Mouse (Mus musculus) embryonic facial prominence, embryonic 14.5 days (tissue): ENCODE measurements around the gene Akap2. TPM values are rescaled to one million over a fixed set of nuclear protein-coding genes. Genes with fewer than 3 reads are reported as not detected.

ENCODE experiments used
- ATAC-seq: fragments of 200-750 bp; cut with Nextera tagmentation; 2 replicates; pipeline ENCODE4 v1.8.0; 2017; ENCODE audit warnings: low read depth, moderate number of reproducible peaks, moderate TSS enrichment
- DNase-seq: peaks from one replicate; pipeline ENCODE4 v3.0.0-alpha.2; 2015; ENCODE audit warnings: low spot score
- H3K27ac ChIP-seq: fragments of 300-500 bp; sonication (generic); replicated peaks from 2 replicates; pipeline ENCODE4 v1.5.1; 2014; ENCODE audit warnings: low read depth, mild to moderate bottlenecking, low read length, moderate library complexity
- H3K27me3 ChIP-seq: fragments of 300-500 bp; sonication (generic); replicated peaks from 2 replicates; pipeline ENCODE4 v1.6.1; 2014; ENCODE audit warnings: low read length; ENCODE audit not compliant: control insufficient read depth, insufficient read depth
- H3K36me3 ChIP-seq: fragments of 300-500 bp; sonication (generic); 2 replicates; pipeline ENCODE4 v1.6.1; 2014; ENCODE audit warnings: low read length, mixed read lengths; ENCODE audit not compliant: control insufficient read depth, insufficient read depth
- H3K4me1 ChIP-seq: fragments of 300-500 bp; sonication (generic); 2 replicates; pipeline ENCODE4 v1.6.1; 2014; ENCODE audit warnings: antibody characterized with exemption, low read length; ENCODE audit not compliant: control insufficient read depth, insufficient read depth
- H3K4me2 ChIP-seq: fragments of 300-500 bp; sonication (generic); 2 replicates; pipeline ENCODE4 v1.6.1; 2014; ENCODE audit warnings: low read depth, mild to moderate bottlenecking, low read length, moderate library complexity, mixed read lengths
- H3K4me3 ChIP-seq: fragments of 300-500 bp; sonication (generic); 2 replicates; pipeline ENCODE4 v1.5.1; 2014; ENCODE audit warnings: low read depth, mild to moderate bottlenecking, low read length
- H3K9ac ChIP-seq: fragments of 300-500 bp; sonication (generic); 2 replicates; pipeline ENCODE4 v1.6.1; 2014; ENCODE audit warnings: low read depth, mild to moderate bottlenecking, low read length, moderate library complexity, mixed read lengths
- H3K9me3 ChIP-seq: fragments of 300-500 bp; sonication (generic); 2 replicates; pipeline ENCODE4 v1.6.1; 2016; ENCODE audit warnings: low read length; ENCODE audit not compliant: control insufficient read depth
- WGBS: fragments of 180-500 bp; shearing (Covaris S2); extraction: QIAGEN DNeasy Blood & Tissue Kit; methylation state at CpG from one replicate; pipeline ENCODE4 v1.1.7; 2014; 5-methylcytosine and 5-hydroxymethylcytosine counted together
- polyA plus RNA-seq: library from polyadenylated mRNA; unstranded; fragments of >200 nt; fragmentation: Nextera tagmentation; extraction: Ambion mirVana; gene quantifications from 2 replicates; pipeline ENCODE4 v1.2.1, GENCODE M21; 2014

Gene Akap2
- polyA plus RNA-seq, 1 experiment from 2014 or later: 24.9 TPM

GRCm38 (mm10) chr4:57855281-57855941 is 138.0 kb downstream of the Akap2 start:
- Histone ChIP-seq H3K4me1 (peaks cover 6% of the 10 kb centered on the region), H3K9me3 (no peaks in the 10 kb centered on the region), H3K27ac (no peak overlapping the region), H3K4me3 (no peak overlapping the region), H3K9ac (no peak overlapping the region), H3K36me3 (peaks cover 46% of the 10 kb centered on the region), H3K4me2 (no peak overlapping the region), H3K27me3 (no peaks in the 10 kb centered on the region)
- 84% methylated on average over 18 of the region's 18 CpGs for WGBS
- ATAC-seq (no peak), DNase-seq (peak; percentile 11)

- 91% methylated on average over 10 of the region's 10 CpGs for WGBS
- ATAC-seq: no peak
- H3K4me2 ChIP-seq: no peak overlapping the region
- no peak overlapping the region for H3K27ac ChIP-seq
- H3K4me1 ChIP-seq: peaks cover 6% of the 10 kb centered on the region
- no peak overlapping the region for H3K4me3 ChIP-seq
- H3K27me3 ChIP-seq: no peaks in the 10 kb centered on the region
- H3K9me3 ChIP-seq: no peaks in the 10 kb centered on the region
- H3K36me3 ChIP-seq: peaks cover 46% of the 10 kb centered on the region
- DNase-seq: no peak
- no peak overlapping the region for H3K9ac ChIP-seq
These were observed 139.2 kb downstream of the Akap2 start for GRCm38 (mm10) chr4:57856673-57857072.

GRCm38 (mm10) chr4:57860204-57860611 is 142.8 kb downstream of the Akap2 start:
- no peak overlapping the region for H3K4me2 ChIP-seq
- no peaks in the 10 kb centered on the region for H3K9me3 ChIP-seq
- no peak overlapping the region for H3K9ac ChIP-seq
- H3K4me3 ChIP-seq: no peak overlapping the region
- peaks cover 32% of the 10 kb centered on the region for H3K36me3 ChIP-seq
- no peak overlapping the region for H3K27ac ChIP-seq
- peaks cover 8% of the 10 kb centered on the region; the same call in 1 of the 2 replicates for H3K4me1 ChIP-seq
- ATAC-seq (no peak), DNase-seq (peak; percentile 20)
- WGBS: 76% methylated on average over 6 of the region's 6 CpGs
- H3K27me3 ChIP-seq: no peaks in the 10 kb centered on the region

DNA sequence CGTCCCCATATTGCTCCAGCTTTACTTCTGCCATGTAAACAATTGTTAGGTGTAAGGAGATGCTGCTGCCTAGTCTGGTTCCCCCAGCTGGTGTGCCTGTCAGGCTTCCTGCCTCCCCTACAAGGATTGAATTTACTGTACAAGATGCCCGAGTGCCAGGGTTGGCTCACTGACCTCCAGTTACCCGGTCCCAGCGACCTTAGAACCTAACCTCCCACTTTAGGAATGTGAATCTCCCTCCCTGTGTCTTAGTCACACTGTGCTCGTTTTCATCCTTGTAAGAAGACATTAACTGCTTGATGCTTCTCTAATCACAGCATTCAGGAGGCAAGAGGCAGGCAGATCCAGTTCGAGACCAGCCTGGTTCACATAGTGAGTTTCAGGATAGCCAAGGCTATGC is 143.7 kb downstream of the Akap2 start:
- no peak overlapping the region for H3K27ac ChIP-seq
- H3K4me2 ChIP-seq: no peak overlapping the region
- WGBS: 65% methylated on average over 6 of the region's 6 CpGs
- peaks cover 22% of the 10 kb centered on the region for H3K36me3 ChIP-seq
- H3K27me3 ChIP-seq: no peaks in the 10 kb centered on the region
- no peak overlapping the region for H3K4me3 ChIP-seq
- DNase-seq: no peak
- H3K9ac ChIP-seq: no peak overlapping the region
- ATAC-seq: no peak
- H3K9me3 ChIP-seq: no peaks in the 10 kb centered on the region
- peaks cover 14% of the 10 kb centered on the region for H3K4me1 ChIP-seq

DNA sequence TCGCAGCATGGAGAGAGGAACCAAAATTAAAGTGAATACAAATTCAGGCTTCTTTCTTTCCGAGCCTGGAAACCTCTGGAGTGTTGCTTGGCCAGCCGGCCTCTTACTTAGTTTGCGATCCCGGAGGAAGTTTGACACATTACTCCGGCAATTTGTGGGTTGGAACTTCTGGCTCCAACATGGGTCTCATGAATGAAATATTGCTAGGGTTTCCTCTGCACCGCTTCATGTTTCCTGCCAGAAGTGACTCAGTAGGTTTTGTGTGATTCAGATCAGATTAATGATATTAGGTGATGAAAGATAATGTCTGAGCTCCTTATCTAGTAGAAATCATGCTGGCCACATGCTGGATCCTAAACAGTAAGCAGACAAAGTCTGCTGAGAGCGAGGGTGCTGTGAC is 144.4 kb downstream of the Akap2 start:
- no peaks in the 10 kb centered on the region for H3K27me3 ChIP-seq
- peak; percentile 12; the same call in 1 of the 2 replicates for ATAC-seq
- no peak overlapping the region for H3K4me3 ChIP-seq
- no peak overlapping the region for H3K9ac ChIP-seq
- 44% methylated on average over 8 of the region's 8 CpGs for WGBS
- H3K36me3 ChIP-seq: peaks cover 15% of the 10 kb centered on the region
- DNase-seq: peak; percentile 73
- H3K9me3 ChIP-seq: no peaks in the 10 kb centered on the region
- H3K4me2 ChIP-seq: no peak overlapping the region
- no peak overlapping the region; the same call in 1 of the 2 replicates for H3K27ac ChIP-seq
- H3K4me1 ChIP-seq: peaks cover 20% of the 10 kb centered on the region

- ATAC-seq (no peak), DNase-seq (peak; percentile 27)
- H3K27me3 ChIP-seq: no peaks in the 10 kb centered on the region
- H3K4me3 ChIP-seq: no peak overlapping the region
- peaks cover 10% of the 10 kb centered on the region for H3K36me3 ChIP-seq
- no peaks in the 10 kb centered on the region for H3K9me3 ChIP-seq
- H3K4me2 ChIP-seq: no peak overlapping the region
- no peak overlapping the region for H3K9ac ChIP-seq
- WGBS: 70% methylated on average over 9 of the region's 9 CpGs
- H3K27ac ChIP-seq: no peak overlapping the region
- peaks cover 24% of the 10 kb centered on the region for H3K4me1 ChIP-seq
These were observed 145.0 kb downstream of the Akap2 start for GRCm38 (mm10) chr4:57862269-57862986.

GRCm38 (mm10) chr4:57866088-57866487 is 148.6 kb downstream of the Akap2 start:
- peaks cover 21% of the 10 kb centered on the region for H3K4me1 ChIP-seq
- H3K4me2 ChIP-seq: no peak overlapping the region
- ATAC-seq (peak; percentile 37; the same call in 1 of the 2 replicates), DNase-seq (peak; percentile 44)
- H3K4me3 ChIP-seq: no peak overlapping the region
- no peaks in the 10 kb centered on the region for H3K36me3 ChIP-seq
- WGBS: 8% methylated on average over 2 of the region's 2 CpGs
- H3K9ac ChIP-seq: no peak overlapping the region
- no peaks in the 10 kb centered on the region for H3K9me3 ChIP-seq
- no peaks in the 10 kb centered on the region for H3K27me3 ChIP-seq
- peak overlapping the region; percentile 10; the same call in 1 of the 2 replicates for H3K27ac ChIP-seq

DNA sequence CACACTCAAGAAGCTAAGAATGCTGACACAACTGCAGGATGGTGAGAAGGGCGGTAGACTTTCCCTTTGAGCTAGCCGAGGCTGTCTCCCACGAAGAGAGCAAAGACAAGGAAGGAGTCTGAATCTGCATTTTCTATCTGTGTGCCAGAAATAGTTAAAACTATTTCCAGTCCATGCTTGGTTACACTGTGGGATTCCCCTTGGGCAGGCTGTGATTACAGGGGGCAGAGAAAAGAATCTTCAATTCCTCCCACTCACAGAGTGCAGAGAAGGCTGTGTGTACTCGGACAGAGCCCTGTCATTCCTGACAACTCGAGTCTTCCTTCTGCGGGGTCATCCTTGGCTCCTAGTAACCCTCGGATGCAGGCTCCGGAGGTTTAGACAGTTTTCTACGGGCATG is 149.5 kb downstream of the Akap2 start:
- Histone ChIP-seq H3K4me3 (no peak overlapping the region), H3K27me3 (no peaks in the 10 kb centered on the region), H3K27ac (peak overlapping the region; percentile 11; the same call in 1 of the 2 replicates), H3K36me3 (no peaks in the 10 kb centered on the region), H3K9ac (no peak overlapping the region), H3K9me3 (no peaks in the 10 kb centered on the region), H3K4me1 (peaks cover 18% of the 10 kb centered on the region), H3K4me2 (peak overlapping the region; percentile 15; the same call in 1 of the 2 replicates)
- ATAC-seq (0 out of 2 replicates have a peak, but pooled peaks have one; percentile 26), DNase-seq (peak; percentile 45)
- WGBS: 41% methylated on average over 9 of the region's 9 CpGs
